Mouse (Mus musculus) CH12.LX (cell line): ENCODE data around the gene Thy1.

Experiments
- CTCF ChIP-seq, 2 experiments: IDR thresholded peaks in 1 of 2; conservative IDR thresholded peaks in 1 of 2; 2 replicates each; pipeline ENCODE4 v1.5.1; 2011 to 2012; ENCODE audit warnings: low read depth in 2 of 2, low read length in 2 of 2, improper control_type of control experiment in 1 of 2, inconsistent platforms in 1 of 2, mild to moderate bottlenecking in 1 of 2, moderate library complexity in 1 of 2
- EP300 ChIP-seq: IDR thresholded peaks from 2 replicates; pipeline ENCODE4 v1.6.1; 2011; ENCODE audit warnings: low read length, improper control_type of control experiment
- GABPA ChIP-seq: IDR thresholded peaks from 2 replicates; pipeline ENCODE4 v1.6.1; 2012; ENCODE audit warnings: low read depth, low read length, improper control_type of control experiment, inconsistent platforms; ENCODE audit not compliant: insufficient replicate concordance
- KAT2A ChIP-seq: IDR thresholded peaks from 2 replicates; pipeline ENCODE4 v1.6.1; 2012; ENCODE audit warnings: low read length, improper control_type of control experiment, inconsistent platforms; ENCODE audit not compliant: insufficient replicate concordance
- MYC ChIP-seq: IDR thresholded peaks from 2 replicates; pipeline ENCODE4 v1.6.1; 2011; ENCODE audit warnings: low read depth, mild to moderate bottlenecking, improper control_type of control experiment, low read length
- PAX5 ChIP-seq: IDR thresholded peaks from 2 replicates; pipeline ENCODE4 v1.6.1; 2012; ENCODE audit warnings: low read length, inconsistent platforms, mixed read lengths
- POLR2A ChIP-seq: IDR thresholded peaks from 2 replicates; pipeline ENCODE4 v1.6.1; 2011; ENCODE audit warnings: low read depth, mild to moderate bottlenecking, improper control_type of control experiment, low read length
- POLR2AphosphoS2 ChIP-seq: IDR thresholded peaks from 2 replicates; pipeline ENCODE4 v1.6.1; 2011; ENCODE audit warnings: low read depth, low read length, improper control_type of control experiment
- USF1 ChIP-seq: IDR thresholded peaks from 2 replicates; pipeline ENCODE4 v1.6.1; 2014; ENCODE audit warnings: low read depth, mild to moderate bottlenecking, inconsistent platforms, low read length, improper control_type of control experiment

GRCm38 (mm10) chr9:44084236-44084635 is 41.1 kb downstream of the Thy1 start:
- no peak for TF ChIP-seq MYC
- TF ChIP-seq EP300 = no peak
- TF ChIP-seq USF1 = no peak
- no peak for TF ChIP-seq POLR2A
- TF ChIP-seq POLR2AphosphoS2 = no peak
- TF ChIP-seq PAX5 = no peak
- no peak for TF ChIP-seq CTCF (conservative IDR thresholded peaks at IDR 0.05 in 1 of 2, IDR thresholded peaks at IDR 0.05 in 1 of 2; ENCODE audit: low read depth in 2 of 2, low read length in 2 of 2)
- TF ChIP-seq KAT2A = no peak
- TF ChIP-seq GABPA = no peak
